Mouse (Mus musculus) forebrain, embryonic 14.5 days (tissue): Measurements from ENCODE around the gene Plgrkt. TPM values are rescaled to one million over a fixed set of nuclear protein-coding genes. Genes with fewer than 3 reads are reported as not detected.

Experiments
- ATAC-seq: fragments of 200-750 bp; cut with Nextera tagmentation; 2 replicates; pipeline ENCODE4 v1.8.0; 2017; ENCODE audit warnings: mild to moderate bottlenecking, moderate library complexity
- DNase-seq: peaks from one replicate; pipeline ENCODE4 v3.0.0-alpha.2; 2015; ENCODE audit warnings: low spot score
- H3K27ac ChIP-seq: fragments of 300-500 bp; sonication (generic); 2 replicates; pipeline ENCODE4 v1.5.1; 2014; ENCODE audit warnings: low read depth, mild to moderate bottlenecking, control low read depth, low read length, moderate library complexity
- H3K27me3 ChIP-seq: fragments of 300-500 bp; sonication (generic); replicated peaks from 2 replicates; pipeline ENCODE4 v1.6.1; 2014; ENCODE audit warnings: low read length, control low read depth, mixed read lengths; ENCODE audit not compliant: control insufficient read depth, insufficient read depth
- H3K36me3 ChIP-seq: fragments of 300-500 bp; sonication (generic); 2 replicates; pipeline ENCODE4 v1.6.1; 2014; ENCODE audit warnings: low read length, control low read depth; ENCODE audit not compliant: control insufficient read depth, insufficient read depth
- H3K4me1 ChIP-seq: fragments of 300-500 bp; sonication (generic); 2 replicates; pipeline ENCODE4 v1.6.1; 2014; ENCODE audit warnings: antibody characterized with exemption, low read length, control low read depth; ENCODE audit not compliant: control insufficient read depth, insufficient read depth
- H3K4me2 ChIP-seq: fragments of 300-500 bp; sonication (generic); 2 replicates; pipeline ENCODE4 v1.6.1; 2014; ENCODE audit warnings: mild to moderate bottlenecking, control low read depth, low read length
- H3K4me3 ChIP-seq: fragments of 300-500 bp; sonication (generic); 2 replicates; pipeline ENCODE4 v1.5.1; 2014; ENCODE audit warnings: low read depth, low read length, control low read depth
- H3K9ac ChIP-seq: fragments of 300-500 bp; sonication (generic); 2 replicates; pipeline ENCODE4 v1.6.1; 2014; ENCODE audit warnings: mild to moderate bottlenecking, low read length, control low read depth, moderate library complexity
- H3K9me3 ChIP-seq: fragments of 300-500 bp; sonication (generic); replicated peaks from 2 replicates; pipeline ENCODE4 v1.6.1; 2016; ENCODE audit warnings: low read length, control low read depth, mixed read lengths; ENCODE audit not compliant: control insufficient read depth
- WGBS: fragments of 180-500 bp; shearing (Covaris S2); extraction: QIAGEN DNeasy Blood & Tissue Kit; methylation state at CpG from one replicate; pipeline ENCODE4 v1.1.7; 2014; 5-methylcytosine and 5-hydroxymethylcytosine counted together
- polyA plus RNA-seq: library from polyadenylated mRNA; unstranded; fragments of >200 nt; fragmentation: Nextera tagmentation; extraction: Ambion mirVana; gene quantifications from 2 replicates; pipeline ENCODE4 v1.2.1, GENCODE M21; 2014

Gene Plgrkt
- polyA plus RNA-seq, 1 experiment from 2014 or later, result 109 TPM

- H3K9ac ChIP-seq, result no peak within 1 kb of the TSS; the same call in 1 of the 2 replicates
- DNase-seq, result peak; percentile 53
These were observed 41.9 kb downstream of the Plgrkt start, which contains the start of gene Insl6 for GRCm38 (mm10) chr19:29325053-29325851. Gene Insl6 (minus strand): TSS chr19:29325356.

GRCm38 (mm10) chr19:29323416-29324049 lies 43.7 kb downstream of the Plgrkt start:
- Histone ChIP-seq H3K4me1 (no peaks in the 10 kb centered on the region), H3K4me2 (no peak overlapping the region), H3K4me3 (no peak overlapping the region), H3K27me3 (no peaks in the 10 kb centered on the region), H3K9ac (no peak overlapping the region), H3K36me3 (no peaks in the 10 kb centered on the region), H3K27ac (no peak overlapping the region), H3K9me3 (no peaks in the 10 kb centered on the region)
- ATAC-seq, result no peak
- 76% methylated on average over 8 of the region's 8 CpGs for WGBS
- DNase-seq, result no peak

More at GRCm38 (mm10) chr19:29325053-29325851, 41.9 kb downstream of the Plgrkt start, which contains the start of gene Insl6:
- Histone ChIP-seq H3K27ac (no peak within 1 kb of the TSS), H3K4me3 (peak within 1 kb of the TSS; percentile 22), H3K4me2 (peak within 1 kb of the TSS; percentile 52), H3K27me3 (no peaks in the 10 kb centered on the region), H3K4me1 (no peaks in the 10 kb centered on the region), H3K36me3 (no peaks in the 10 kb centered on the region), H3K9me3 (no peaks in the 10 kb centered on the region)
- peak; percentile 92 for ATAC-seq
- WGBS, result 5% methylated on average over 31 of the region's 31 CpGs

GRCm38 (mm10) chr19:29312661-29313060 lies 54.5 kb downstream of the Plgrkt start:
- H3K4me2 ChIP-seq, result no peak overlapping the region
- no peaks in the 10 kb centered on the region for H3K27me3 ChIP-seq
- 44% methylated on average over 7 of the region's 7 CpGs for WGBS
- ATAC-seq (0 out of 2 replicates have a peak, but pooled peaks have one; percentile 57), DNase-seq (peak; percentile 68)
- H3K27ac ChIP-seq, result no peak overlapping the region
- no peaks in the 10 kb centered on the region for H3K4me1 ChIP-seq
- no peak overlapping the region for H3K4me3 ChIP-seq
- H3K9ac ChIP-seq, result no peak overlapping the region
- peaks cover 30% of the 10 kb centered on the region for H3K36me3 ChIP-seq
- peaks cover 7% of the 10 kb centered on the region; the same call in 1 of the 2 replicates for H3K9me3 ChIP-seq

- Histone ChIP-seq H3K4me2 (no peak overlapping the region), H3K4me3 (no peak overlapping the region), H3K4me1 (no peaks in the 10 kb centered on the region), H3K27me3 (no peaks in the 10 kb centered on the region), H3K9me3 (peaks cover 7% of the 10 kb centered on the region; the same call in 1 of the 2 replicates), H3K9ac (no peak overlapping the region), H3K36me3 (peaks cover 30% of the 10 kb centered on the region), H3K27ac (no peak overlapping the region)
- no peak for DNase-seq
- WGBS, result 86% methylated on average over 8 of the region's 8 CpGs
- ATAC-seq, result no peak
These were observed 55.4 kb downstream of the Plgrkt start for GRCm38 (mm10) chr19:29311791-29312190.

- H3K4me3 ChIP-seq, result no peak overlapping the region
- H3K27me3 ChIP-seq, result no peaks in the 10 kb centered on the region
- H3K9me3 ChIP-seq, result no peaks in the 10 kb centered on the region
- no peak for ATAC-seq
- H3K9ac ChIP-seq, result no peak overlapping the region
- H3K4me1 ChIP-seq, result no peaks in the 10 kb centered on the region
- peaks cover 35% of the 10 kb centered on the region for H3K36me3 ChIP-seq
- H3K27ac ChIP-seq, result no peak overlapping the region
- DNase-seq, result no peak
- no peak overlapping the region for H3K4me2 ChIP-seq
These were observed 58.4 kb downstream of the Plgrkt start for GRCm38 (mm10) chr19:29308832-29309231.

- Histone ChIP-seq H3K36me3 (peaks cover 47% of the 10 kb centered on the region), H3K27me3 (no peaks in the 10 kb centered on the region), H3K4me3 (no peak overlapping the region), H3K27ac (no peak overlapping the region), H3K4me2 (no peak overlapping the region), H3K9ac (no peak overlapping the region), H3K9me3 (no peaks in the 10 kb centered on the region), H3K4me1 (no peaks in the 10 kb centered on the region)
- DNase-seq, result no peak
- 88% methylated on average over 2 of the region's 2 CpGs for WGBS
- no peak for ATAC-seq
These were observed 65.1 kb downstream of the Plgrkt start for GRCm38 (mm10) chr19:29302119-29302518.

- Histone ChIP-seq H3K9me3 (no peaks in the 10 kb centered on the region), H3K27me3 (no peaks in the 10 kb centered on the region), H3K4me1 (no peaks in the 10 kb centered on the region), H3K9ac (no peak overlapping the region), H3K36me3 (peaks cover 53% of the 10 kb centered on the region), H3K27ac (no peak overlapping the region), H3K4me2 (no peak overlapping the region), H3K4me3 (no peak overlapping the region)
- no peak for DNase-seq
- ATAC-seq, result no peak
- WGBS, result 87% methylated on average over 13 of the region's 13 CpGs
These were observed 66.3 kb downstream of the Plgrkt start for GRCm38 (mm10) chr19:29300919-29301318.
